Mouse (Mus musculus) olfactory bulb, adult 2 months (tissue): ENCODE data around the gene Qsox1.

Experiments used
- CTCF ChIP-seq: fragments of 200-500 bp; IDR thresholded peaks from 2 replicates; pipeline ENCODE4 v1.5.1; 2012; ENCODE audit warnings: low read depth, mild to moderate bottlenecking, low read length, moderate library complexity; ENCODE audit not compliant: insufficient read depth
- POLR2A ChIP-seq: fragments of 200-500 bp; IDR thresholded peaks from 2 replicates; pipeline ENCODE4 v1.6.1; 2012; ENCODE audit warnings: mild to moderate bottlenecking, low read depth, low read length, moderate library complexity; ENCODE audit not compliant: insufficient read depth

DNA sequence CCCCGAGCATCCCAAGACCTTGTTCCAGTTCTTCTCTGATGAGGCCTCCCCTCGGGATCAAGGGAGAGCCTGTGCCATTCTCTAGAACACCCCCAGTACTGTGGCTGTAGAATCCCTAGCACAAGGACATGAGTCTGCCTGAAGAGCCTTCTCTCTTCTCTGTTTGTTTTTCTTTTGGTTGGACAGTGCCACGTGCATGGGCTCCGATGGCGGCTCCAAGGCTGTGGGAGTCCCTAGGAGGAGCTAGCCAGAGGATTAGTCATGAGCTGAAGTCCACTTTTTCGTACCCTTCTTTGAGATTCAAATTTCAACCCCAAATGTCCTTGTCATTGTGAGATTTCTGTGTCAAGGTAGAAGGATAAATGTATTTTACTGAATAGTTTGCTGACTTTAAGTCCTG is 18.2 kb upstream of the Qsox1 start:
- TF ChIP-seq CTCF (no peak), POLR2A (no peak)
